Mouse (Mus musculus) cortical plate, adult 2 months (tissue): ENCODE measurements around the gene Sp7.

Experiments
- CTCF ChIP-seq: fragments of 200-500 bp; IDR thresholded peaks from 2 replicates; pipeline ENCODE4 v1.5.1; 2011; ENCODE audit warnings: mild to moderate bottlenecking, control low read depth, low read length; ENCODE audit not compliant: insufficient read depth; ENCODE audit errors: extremely low read depth
- POLR2A ChIP-seq: fragments of 200-500 bp; IDR thresholded peaks from 2 replicates; pipeline ENCODE4 v1.6.1; 2011; ENCODE audit warnings: mild to moderate bottlenecking, low read length, control low read depth; ENCODE audit not compliant: insufficient read depth; ENCODE audit errors: extremely low read depth

- TF ChIP-seq CTCF, result no peak
- no peak for TF ChIP-seq POLR2A
Measured at GRCm38 (mm10) chr15:102388942-102389341, 22.0 kb upstream of the Sp7 start.
